Mouse (Mus musculus): ENCODE data around the gene Atp9a. TPM values are rescaled to one million over a fixed set of nuclear protein-coding genes. Genes with fewer than 3 reads are reported as not detected.

Gene Atp9a
- polyA plus RNA-seq, 1 experiment, result 18.6 TPM

DNA sequence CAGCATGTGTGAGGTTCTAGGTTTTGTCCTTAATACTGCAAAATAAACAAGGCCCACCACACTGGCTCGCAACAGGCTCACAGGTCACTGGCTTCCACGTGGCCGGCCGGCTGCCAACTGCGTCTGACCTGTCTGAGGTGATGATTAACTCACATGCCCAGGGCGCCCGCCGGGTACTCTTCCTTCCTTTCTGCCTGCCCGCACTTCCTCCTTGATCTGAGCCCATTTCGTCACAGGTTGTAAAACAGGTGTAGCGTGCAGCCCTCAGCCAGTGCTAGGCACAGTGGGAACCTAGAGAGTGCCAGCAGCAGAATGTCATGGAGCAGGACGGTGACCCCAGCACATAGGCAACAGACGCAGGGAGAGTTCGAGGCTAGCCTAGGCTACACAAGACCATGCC is 20.9 kb downstream of the Atp9a start:
- H3K27ac ChIP-seq (ENCODE audit: insufficient read depth, low read length), result no peak overlapping the region
- TF ChIP-seq POLR2A (IDR thresholded peaks at IDR 0.05; ENCODE audit: low read depth, low read length) (no peak), CTCF (IDR thresholded peaks at IDR 0.05; ENCODE audit: borderline replicate concordance, insufficient read depth, low read length) (no peak)
- no peaks in the 10 kb centered on the region for H3K4me1 ChIP-seq (ENCODE audit: control insufficient read depth, insufficient read depth, low read length)
- H3K4me3 ChIP-seq (ENCODE audit: insufficient read depth, low read length), result no peak overlapping the region

DNA sequence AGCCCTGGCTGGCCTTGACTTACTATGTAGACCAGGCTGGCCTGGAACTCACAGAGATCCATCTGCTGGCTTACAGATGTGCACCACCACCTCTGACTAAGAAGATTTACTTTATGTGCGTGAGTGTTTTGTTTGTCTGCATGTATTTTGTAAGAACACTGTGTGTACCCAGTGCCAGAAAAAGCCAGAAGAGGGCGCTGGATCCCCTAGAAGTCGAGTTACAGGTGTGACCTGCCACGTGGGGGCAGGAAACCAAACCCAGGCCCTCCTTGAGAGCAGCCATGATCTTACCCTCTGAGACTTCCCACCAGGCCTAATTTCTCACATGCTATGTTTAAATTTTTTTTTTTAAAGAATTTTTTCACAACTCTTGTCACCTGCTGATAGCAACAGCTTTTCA is 22.5 kb downstream of the Atp9a start:
- Histone ChIP-seq H3K27ac (ENCODE audit: insufficient read depth, low read length) (no peak overlapping the region), H3K4me3 (ENCODE audit: insufficient read depth, low read length) (no peak overlapping the region), H3K4me1 (ENCODE audit: control insufficient read depth, insufficient read depth, low read length) (no peaks in the 10 kb centered on the region)
- no peak for TF ChIP-seq POLR2A (IDR thresholded peaks at IDR 0.05; ENCODE audit: low read depth, low read length)
- no peak for TF ChIP-seq CTCF (IDR thresholded peaks at IDR 0.05; ENCODE audit: borderline replicate concordance, insufficient read depth, low read length)

DNA sequence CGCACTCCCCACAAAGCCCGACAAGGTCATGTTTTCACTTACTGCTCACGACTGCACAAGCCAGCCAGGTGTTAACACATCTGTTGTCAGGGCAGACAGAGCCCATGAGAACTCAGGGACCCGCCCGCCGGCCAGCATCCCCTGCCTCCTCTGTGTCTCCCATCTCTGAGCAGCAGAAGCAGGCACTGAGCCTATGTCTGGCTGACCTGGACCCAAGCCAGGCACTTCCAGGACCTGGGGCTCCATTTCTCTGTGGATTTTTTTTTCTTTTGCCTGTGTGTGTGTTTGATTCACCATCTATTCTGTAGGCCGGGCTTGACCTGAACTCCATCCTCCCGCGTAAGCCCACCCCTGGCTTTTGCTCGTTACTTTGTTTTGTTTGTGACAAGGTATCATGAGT is 23.5 kb downstream of the Atp9a start:
- TF ChIP-seq POLR2A (IDR thresholded peaks at IDR 0.05; ENCODE audit: low read depth, low read length) (no peak), CTCF (IDR thresholded peaks at IDR 0.05; ENCODE audit: borderline replicate concordance, insufficient read depth, low read length) (no peak)
- H3K27ac ChIP-seq (ENCODE audit: insufficient read depth, low read length), result no peak overlapping the region
- no peak overlapping the region for H3K4me3 ChIP-seq (ENCODE audit: insufficient read depth, low read length)
- H3K4me1 ChIP-seq (ENCODE audit: control insufficient read depth, insufficient read depth, low read length), result no peaks in the 10 kb centered on the region

DNA sequence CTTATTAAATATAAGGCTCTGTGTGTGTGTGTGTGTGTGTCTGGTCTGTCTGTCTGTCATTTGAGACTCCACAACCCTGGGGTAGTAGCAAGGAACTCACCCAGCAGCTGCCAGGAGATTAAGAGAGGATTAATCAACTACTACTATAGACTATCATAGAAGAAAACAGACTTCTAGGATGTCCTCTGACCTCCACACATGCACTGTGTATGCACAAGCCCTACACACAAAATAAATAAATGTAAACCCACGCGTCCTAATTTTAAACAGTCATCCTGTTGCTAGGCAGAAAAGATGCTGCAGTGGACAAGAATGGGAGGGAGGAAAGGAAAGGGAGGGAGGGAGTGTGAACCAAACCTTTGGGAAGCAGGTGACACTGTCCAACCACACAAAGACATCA is 23.9 kb downstream of the Atp9a start:
- Histone ChIP-seq H3K4me1 (ENCODE audit: control insufficient read depth, insufficient read depth, low read length) (no peaks in the 10 kb centered on the region), H3K27ac (ENCODE audit: insufficient read depth, low read length) (no peak overlapping the region), H3K4me3 (ENCODE audit: insufficient read depth, low read length) (no peak overlapping the region)
- TF ChIP-seq CTCF (IDR thresholded peaks at IDR 0.05; ENCODE audit: borderline replicate concordance, insufficient read depth, low read length), result no peak
- TF ChIP-seq POLR2A (IDR thresholded peaks at IDR 0.05; ENCODE audit: low read depth, low read length), result no peak

DNA sequence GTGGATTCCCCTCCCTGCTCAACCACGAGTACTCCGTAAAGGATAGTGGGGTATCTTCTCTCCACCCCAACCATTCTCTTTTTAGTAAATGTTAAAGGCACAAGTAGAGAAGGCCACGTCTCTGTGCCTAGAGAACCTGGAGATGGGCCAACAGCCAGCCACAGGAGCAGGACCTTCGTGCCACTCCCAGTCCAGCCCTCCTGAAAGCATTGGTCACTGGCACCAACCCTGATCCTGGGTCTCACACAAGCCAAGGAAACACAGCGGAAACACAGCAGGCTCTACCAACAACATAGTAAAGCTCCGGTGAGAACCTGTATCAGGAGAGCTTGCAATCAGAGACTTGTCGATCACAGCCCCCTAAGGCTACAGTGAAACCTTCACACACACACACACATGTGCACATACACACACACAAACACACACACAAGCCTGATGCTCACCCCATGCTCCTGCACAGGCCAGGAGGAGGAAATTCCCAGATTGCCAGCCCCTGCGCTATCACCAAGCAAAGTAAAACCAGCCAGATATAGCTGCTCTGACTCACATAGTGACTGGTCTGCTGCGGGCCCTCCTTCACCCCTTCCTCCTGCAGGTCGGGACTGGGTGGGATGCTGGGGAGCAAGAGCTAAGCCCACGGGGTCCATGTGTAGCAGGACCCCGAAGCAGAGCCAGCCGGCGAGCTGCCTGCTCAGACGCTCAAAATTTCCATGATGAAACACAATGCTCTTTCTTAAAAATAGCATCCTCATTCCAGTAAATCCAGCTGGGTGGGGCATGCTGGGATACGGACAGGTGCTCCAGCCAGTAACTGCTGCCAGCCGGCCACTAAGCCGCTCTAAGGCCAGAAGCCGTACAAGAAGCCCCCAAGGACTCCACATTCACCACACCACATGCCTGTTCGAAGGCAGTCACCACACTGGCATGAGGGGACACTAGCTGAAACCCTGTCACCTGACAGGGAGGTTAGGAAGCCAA is 29.7 kb downstream of the Atp9a start:
- Histone ChIP-seq H3K4me3 (ENCODE audit: insufficient read depth, low read length) (no peak overlapping the region), H3K27ac (ENCODE audit: insufficient read depth, low read length) (no peak overlapping the region), H3K4me1 (ENCODE audit: control insufficient read depth, insufficient read depth, low read length) (no peaks in the 10 kb centered on the region)
- TF ChIP-seq CTCF (IDR thresholded peaks at IDR 0.05; ENCODE audit: borderline replicate concordance, insufficient read depth, low read length) (no peak), POLR2A (IDR thresholded peaks at IDR 0.05; ENCODE audit: low read depth, low read length) (no peak)

DNA sequence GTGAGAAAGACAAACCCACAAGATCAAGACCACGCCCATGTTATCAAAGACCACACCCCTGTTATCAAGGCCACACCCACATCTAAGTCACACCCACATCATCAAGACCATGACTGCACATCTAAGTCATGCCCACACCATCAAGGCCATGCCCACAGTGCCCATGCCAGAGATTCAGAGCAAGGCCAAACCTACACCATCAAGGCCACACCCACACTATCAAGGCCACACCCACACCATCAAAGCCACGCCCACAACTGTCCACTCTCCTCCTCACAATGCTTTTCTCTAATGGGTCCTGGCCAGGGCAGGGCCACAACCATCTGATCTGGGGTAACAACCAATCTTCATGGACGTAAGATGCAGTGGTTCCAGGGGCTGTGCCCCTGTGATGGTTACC is 31.2 kb downstream of the Atp9a start:
- no peak overlapping the region for H3K27ac ChIP-seq (ENCODE audit: insufficient read depth, low read length)
- no peaks in the 10 kb centered on the region for H3K4me1 ChIP-seq (ENCODE audit: control insufficient read depth, insufficient read depth, low read length)
- no peak overlapping the region for H3K4me3 ChIP-seq (ENCODE audit: insufficient read depth, low read length)
- no peak for TF ChIP-seq CTCF (IDR thresholded peaks at IDR 0.05; ENCODE audit: borderline replicate concordance, insufficient read depth, low read length)
- TF ChIP-seq POLR2A (IDR thresholded peaks at IDR 0.05; ENCODE audit: low read depth, low read length), result no peak

DNA sequence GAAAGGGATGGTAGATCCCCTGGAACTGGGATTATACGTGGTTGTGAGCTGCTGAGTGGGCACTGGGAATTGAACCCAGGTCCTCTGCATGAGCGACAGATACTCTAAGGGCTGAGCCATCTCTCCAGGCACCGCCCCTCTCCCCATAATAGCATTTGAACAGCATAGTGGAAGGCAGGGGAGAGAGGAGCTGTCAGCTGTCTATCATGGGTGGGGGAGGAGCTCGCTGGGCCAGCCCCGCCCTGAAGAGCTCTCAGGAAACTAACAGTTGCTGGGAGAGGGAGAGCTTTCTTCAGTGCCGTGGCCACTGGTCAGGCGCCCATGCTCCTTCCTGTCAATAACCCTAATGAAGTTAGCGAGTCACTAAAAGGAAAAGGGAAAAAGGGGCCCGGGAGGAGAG is 34.4 kb downstream of the Atp9a start:
- no peak for TF ChIP-seq CTCF (IDR thresholded peaks at IDR 0.05; ENCODE audit: borderline replicate concordance, insufficient read depth, low read length)
- no peak for TF ChIP-seq POLR2A (IDR thresholded peaks at IDR 0.05; ENCODE audit: low read depth, low read length)
- no peak overlapping the region for H3K4me3 ChIP-seq (ENCODE audit: insufficient read depth, low read length)
- H3K27ac ChIP-seq (ENCODE audit: insufficient read depth, low read length), result no peak overlapping the region
- H3K4me1 ChIP-seq (ENCODE audit: control insufficient read depth, insufficient read depth, low read length), result no peaks in the 10 kb centered on the region

DNA sequence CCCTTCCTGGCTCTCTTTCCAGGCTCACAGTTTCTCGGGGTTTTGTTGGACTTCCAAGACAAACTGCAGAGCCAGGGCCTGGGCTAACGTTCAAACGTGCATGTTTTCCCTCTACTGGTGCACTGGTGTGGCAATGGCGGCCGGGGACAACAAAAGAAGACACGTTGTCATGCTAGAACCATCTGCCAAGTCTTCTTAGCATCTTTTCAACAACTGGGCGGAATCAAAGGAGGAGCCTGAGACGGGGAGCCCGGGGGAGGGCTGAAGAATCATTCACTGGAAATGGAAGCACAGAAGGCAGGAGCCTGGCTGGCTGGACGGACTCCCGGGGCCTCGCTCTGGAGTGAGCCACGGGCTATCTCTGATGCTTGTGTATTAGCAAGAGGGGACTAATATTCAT is 39.9 kb downstream of the Atp9a start:
- Histone ChIP-seq H3K4me1 (ENCODE audit: control insufficient read depth, insufficient read depth, low read length) (no peaks in the 10 kb centered on the region), H3K4me3 (ENCODE audit: insufficient read depth, low read length) (no peak overlapping the region), H3K27ac (ENCODE audit: insufficient read depth, low read length) (no peak overlapping the region)
- TF ChIP-seq CTCF (IDR thresholded peaks at IDR 0.05; ENCODE audit: borderline replicate concordance, insufficient read depth, low read length), result no peak
- no peak for TF ChIP-seq POLR2A (IDR thresholded peaks at IDR 0.05; ENCODE audit: low read depth, low read length)

DNA sequence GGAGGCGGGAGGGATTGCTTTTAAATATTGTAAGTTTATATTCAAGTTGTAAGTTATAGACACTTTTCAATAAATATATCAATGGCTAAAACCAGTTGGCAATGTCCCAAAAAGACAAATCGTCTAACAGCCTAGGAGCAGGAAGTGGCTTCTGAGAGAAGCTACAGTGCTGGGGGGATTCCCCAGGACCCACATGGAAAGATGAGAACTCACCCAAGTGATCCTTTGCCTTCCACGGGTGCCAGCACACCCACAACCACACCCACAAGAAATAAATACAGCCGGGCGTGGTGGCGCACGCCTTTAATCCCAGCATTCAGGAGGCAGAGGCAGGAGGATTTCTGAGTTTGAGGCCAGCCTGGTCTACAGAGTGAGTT is 47.2 kb downstream of the Atp9a start:
- Histone ChIP-seq H3K27ac (ENCODE audit: insufficient read depth, low read length) (no peak overlapping the region), H3K4me1 (ENCODE audit: control insufficient read depth, insufficient read depth, low read length) (no peaks in the 10 kb centered on the region), H3K4me3 (ENCODE audit: insufficient read depth, low read length) (no peak overlapping the region)
- TF ChIP-seq POLR2A (IDR thresholded peaks at IDR 0.05; ENCODE audit: low read depth, low read length) (no peak), CTCF (IDR thresholded peaks at IDR 0.05; ENCODE audit: borderline replicate concordance, insufficient read depth, low read length) (no peak)

DNA sequence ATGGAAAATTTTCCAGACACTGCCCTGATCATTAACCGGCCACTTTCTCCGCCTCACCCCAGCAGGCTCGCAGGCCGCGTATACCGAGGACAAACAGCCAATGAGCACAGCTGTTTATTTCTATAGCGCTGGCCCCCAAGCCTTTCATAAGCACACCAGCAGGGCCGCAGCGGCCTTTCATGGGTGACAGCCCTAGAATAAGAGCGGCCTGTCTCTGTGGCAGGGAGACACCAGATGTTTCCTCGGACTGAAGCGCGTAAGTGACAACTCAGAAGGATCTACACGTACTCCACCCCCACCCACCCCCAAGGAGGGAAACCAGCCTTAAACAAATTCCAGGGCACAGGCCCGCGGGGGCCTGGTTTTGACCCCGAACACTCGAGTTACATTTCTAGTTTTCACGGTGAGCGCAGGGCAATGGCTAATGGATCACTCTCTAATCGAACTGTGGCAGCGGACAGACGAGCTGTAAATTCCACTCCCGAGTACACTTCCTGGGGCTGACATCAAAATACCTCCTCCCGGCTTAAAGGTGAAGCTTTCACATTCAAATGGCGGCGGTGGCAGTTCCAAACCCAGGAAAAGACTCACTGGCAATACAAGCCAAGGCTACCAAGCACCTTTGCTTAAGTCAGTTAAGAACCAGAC is 47.7 kb downstream of the Atp9a start:
- Histone ChIP-seq H3K27ac (ENCODE audit: insufficient read depth, low read length) (no peak overlapping the region), H3K4me3 (ENCODE audit: insufficient read depth, low read length) (no peak overlapping the region), H3K4me1 (ENCODE audit: control insufficient read depth, insufficient read depth, low read length) (no peaks in the 10 kb centered on the region)
- TF ChIP-seq CTCF (IDR thresholded peaks at IDR 0.05; ENCODE audit: borderline replicate concordance, insufficient read depth, low read length) (no peak), POLR2A (IDR thresholded peaks at IDR 0.05; ENCODE audit: low read depth, low read length) (no peak)
